Mouse (Mus musculus) heart, postnatal 14 days (tissue): ENCODE results near the gene Colgalt1. TPM values are rescaled to one million over a fixed set of nuclear protein-coding genes. Genes with fewer than 3 reads are reported as not detected.

Experiments
- DNase-seq, 2 experiments: peaks; one replicate each; pipeline ENCODE4 v3.0.0; 2021 to 2022
- intact Hi-C: fragments of 180-260 bp; cut with DNase I; formaldehyde crosslinking; loops from one replicate; pipeline ENCODE4 v1.15.1; 2025
- total RNA-seq, 2 experiments: library from RNA; stranded (reverse); gene quantifications; 2 replicates each; pipeline ENCODE4 v1.2.3; 2021

The Colgalt1 gene
- total RNA-seq, 2 experiments from 2014 or later = 44.1 TPM

GRCm38 (mm10) chr8:71625088-71625487 is 14.3 kb downstream of the Colgalt1 start:
- no peak for DNase-seq
- intact Hi-C loops = no loop called here

DNA sequence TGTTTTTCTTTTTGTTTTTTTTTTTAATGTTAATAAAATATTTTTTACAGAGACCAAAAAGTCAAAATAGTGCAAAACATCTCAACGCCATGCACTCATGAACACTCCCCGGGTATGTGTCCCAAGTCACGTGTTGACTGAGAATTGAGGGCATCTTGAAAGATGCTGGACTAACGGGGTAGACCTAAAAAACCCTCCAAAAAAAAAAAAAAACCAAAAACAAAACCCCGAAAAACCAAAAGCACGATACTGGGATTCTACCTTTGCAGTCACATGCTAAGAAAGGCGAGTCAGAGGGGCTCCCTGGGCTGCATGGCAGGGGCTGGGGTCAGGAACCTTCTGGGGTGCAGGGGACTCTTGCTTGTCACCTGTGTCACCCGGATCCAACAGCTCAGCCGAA is 16.0 kb downstream of the Colgalt1 start:
- intact Hi-C loops = loop anchor here (2.0 kb wide), 1 partner anchor 14 kb away; no protein-coding TSS in a partner anchor
- DNase-seq = no peak

DNA sequence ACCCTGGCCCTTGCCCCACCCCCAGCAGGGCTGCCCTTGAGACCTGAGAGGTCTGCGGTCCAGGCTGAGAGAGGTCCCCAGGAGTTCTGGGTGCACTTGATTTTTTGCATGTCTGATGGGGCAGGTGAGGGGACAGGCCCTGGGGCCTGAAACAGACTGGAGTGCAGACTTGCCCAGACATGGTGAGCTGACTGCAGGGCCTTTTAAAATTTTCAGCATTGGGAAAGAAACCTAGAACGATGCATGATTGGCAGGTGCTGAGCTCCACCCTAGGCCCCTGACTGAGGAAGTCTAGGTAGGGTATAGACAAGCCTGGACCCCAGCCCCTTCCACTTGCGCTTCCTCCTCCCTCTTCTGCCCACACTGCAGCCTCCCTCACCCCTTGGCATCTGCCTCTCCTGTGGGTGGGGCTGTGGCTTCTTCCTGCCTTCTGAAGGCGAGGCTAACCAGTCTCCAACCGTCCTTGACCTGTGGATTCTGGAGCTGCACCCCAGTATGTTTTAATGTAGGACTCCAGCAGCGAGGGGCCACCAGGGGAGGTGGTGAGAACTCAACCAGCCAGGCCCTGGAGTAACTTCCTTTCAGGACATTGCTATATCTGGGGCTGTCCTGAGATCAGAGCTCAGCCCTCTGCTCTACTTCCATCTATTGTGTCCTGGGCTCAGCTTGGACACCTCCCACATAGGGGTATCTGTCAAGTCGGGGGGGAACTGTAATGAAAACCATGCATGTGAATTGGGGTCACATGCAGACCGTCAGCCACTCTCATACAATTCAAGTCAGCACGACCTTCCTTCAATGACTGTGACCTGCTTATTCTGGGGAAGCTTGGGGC is 16.7 kb downstream of the Colgalt1 start:
- intact Hi-C loops = loop anchor here (2.0 kb wide), 1 partner anchor 15 kb away; no protein-coding TSS in a partner anchor
- peak; percentile 19 to 22 for DNase-seq

GRCm38 (mm10) chr8:71628396-71629095 is 17.7 kb downstream of the Colgalt1 start:
- intact Hi-C loops = no loop called here
- no peak for DNase-seq

DNA sequence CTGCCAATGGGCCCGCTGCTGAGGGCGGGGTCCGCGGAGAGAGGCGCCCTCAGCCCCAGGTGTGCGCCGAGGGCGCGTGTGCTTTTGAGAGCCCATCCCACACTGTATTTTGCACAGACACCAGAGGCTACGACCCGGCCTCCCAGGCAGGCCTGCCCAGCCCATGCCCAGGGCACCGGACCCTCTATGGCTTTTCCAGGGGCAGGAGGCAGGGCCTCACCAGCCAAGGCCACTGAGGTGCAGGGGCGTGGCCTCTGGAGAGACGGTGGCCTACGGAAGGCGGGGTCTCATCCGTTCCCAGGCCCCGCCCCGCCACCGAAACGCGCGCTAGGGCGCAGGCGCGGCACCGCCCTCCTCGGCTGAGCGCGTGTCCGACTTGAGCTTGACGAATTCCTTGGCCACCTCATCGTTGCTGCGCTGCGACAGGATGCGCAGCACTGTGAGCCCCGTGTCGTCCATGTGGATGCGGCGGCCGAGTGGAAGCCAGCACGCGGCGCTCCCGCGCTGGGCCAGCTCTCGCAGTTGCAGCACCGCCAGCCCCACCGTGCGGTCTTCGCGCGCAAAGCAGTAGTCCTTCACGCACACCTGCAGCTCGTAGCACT is 18.4 kb downstream of the Colgalt1 start:
- peak; percentile 95 to 96 for DNase-seq
- intact Hi-C loops = no loop called here

- DNase-seq = peak; percentile 43 to 49
- intact Hi-C loops = no loop called here
Measured at GRCm38 (mm10) chr8:71629781-71630212, 19.0 kb downstream of the Colgalt1 start.

DNA sequence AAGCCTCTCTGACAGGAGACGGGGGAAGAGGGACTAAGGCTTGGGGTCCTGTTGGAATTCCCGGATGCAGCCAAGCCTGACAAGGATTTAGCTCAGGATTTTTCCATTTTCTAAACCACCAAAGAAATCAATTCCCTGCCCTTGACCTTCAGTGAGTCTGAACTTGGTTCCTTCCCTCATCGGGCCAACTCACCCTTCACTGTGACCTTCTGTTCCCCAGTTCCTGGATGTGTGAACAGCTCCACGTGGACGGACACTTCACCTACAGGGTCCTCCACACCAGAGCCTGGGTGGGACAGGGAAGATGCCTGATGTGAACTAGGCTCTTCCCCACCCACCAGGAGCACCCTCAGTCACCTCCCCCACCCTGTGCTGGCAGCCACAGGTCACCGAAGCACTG is 20.0 kb downstream of the Colgalt1 start:
- intact Hi-C loops = no loop called here
- no peak for DNase-seq

GRCm38 (mm10) chr8:71631897-71632296 is 21.1 kb downstream of the Colgalt1 start:
- DNase-seq = no peak
- intact Hi-C loops = loop anchor here (2.0 kb wide), 1 partner anchor 71 kb away; no protein-coding TSS in a partner anchor

- intact Hi-C loops = loop anchor here (2.0 kb wide), 1 partner anchor 72 kb away; no protein-coding TSS in a partner anchor
- peak; percentile 69 to 73 for DNase-seq
Measured at GRCm38 (mm10) chr8:71633164-71633563, 22.4 kb downstream of the Colgalt1 start.

- DNase-seq = peak; percentile 37 to 47
Measured at GRCm38 (mm10) chr8:71633981-71634667, 23.3 kb downstream of the Colgalt1 start.

DNA sequence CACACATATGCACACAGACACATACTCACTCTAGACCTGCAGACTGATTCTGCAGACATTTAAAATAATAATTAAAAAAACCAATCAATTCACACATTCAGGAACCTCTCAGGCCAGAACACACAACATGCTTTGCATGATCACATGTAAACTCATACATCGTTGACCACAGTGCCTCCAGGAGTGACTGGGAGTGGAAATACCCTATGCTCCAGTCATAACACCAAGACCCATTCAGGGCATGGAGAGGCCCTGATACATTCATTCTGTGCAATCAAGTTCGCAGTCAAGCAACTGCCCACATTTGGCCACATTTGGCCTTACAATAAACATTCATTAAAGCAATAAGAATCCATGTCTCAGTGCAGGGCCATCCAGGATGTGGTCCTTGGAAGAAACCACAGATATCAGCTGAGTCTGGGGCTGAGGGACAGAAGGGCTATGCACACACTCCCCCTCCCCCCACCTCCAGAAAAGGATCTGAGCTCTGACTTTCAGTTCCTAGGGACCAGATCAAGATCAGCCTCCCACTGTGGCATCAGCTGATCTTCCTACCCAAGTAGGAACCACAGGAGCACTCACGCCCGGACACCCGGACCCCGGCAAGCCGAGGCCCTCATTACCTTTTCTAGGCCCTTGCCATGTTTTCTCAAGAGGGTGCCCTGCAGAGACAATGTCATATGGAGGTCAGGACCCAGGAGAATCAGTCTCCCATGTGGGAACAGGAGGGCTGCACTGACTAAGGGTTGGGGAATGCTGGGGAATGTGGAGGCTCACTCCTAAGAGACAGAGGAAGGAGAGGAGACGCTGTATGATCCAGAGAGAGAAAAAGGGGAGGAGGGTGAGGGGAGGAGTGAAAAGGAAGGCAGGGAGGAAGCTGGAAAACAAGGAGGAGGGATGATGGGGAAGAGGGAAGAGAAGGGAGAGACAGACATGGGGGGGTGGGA is 26.6 kb downstream of the Colgalt1 start:
- no peak for DNase-seq
- intact Hi-C loops = no loop called here

More at GRCm38 (mm10) chr8:71633981-71634667, 23.3 kb downstream of the Colgalt1 start:
- intact Hi-C loops = loop anchor here (2.0 kb wide), 1 partner anchor 73 kb away; no protein-coding TSS in a partner anchor

GRCm38 (mm10) chr8:71638321-71638720 is 27.5 kb downstream of the Colgalt1 start:
- intact Hi-C loops = no loop called here
- DNase-seq = no peak

- intact Hi-C loops = no loop called here
- no peak for DNase-seq
Measured at GRCm38 (mm10) chr8:71639318-71639717, 28.5 kb downstream of the Colgalt1 start.

DNA sequence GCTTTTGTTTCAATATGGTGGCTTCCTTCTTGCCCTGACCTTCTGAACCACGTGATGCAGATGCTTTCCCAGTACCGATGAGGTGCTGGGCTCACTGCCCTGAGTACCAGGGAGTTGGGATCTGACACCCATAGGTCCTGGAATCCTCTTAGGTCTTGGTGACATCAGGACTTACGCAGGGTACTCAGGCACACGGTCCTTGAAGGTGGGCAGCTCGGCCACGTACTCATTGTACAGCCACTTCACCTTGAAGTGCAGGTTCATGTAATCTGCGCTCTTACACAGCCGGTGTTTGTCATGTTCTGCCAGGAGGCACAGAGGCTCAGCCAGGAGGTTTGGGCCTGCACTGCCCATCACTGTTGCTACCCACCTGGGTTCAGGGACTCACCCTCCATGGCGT is 34.7 kb downstream of the Colgalt1 start:
- intact Hi-C loops = no loop called here
- no peak for DNase-seq

DNA sequence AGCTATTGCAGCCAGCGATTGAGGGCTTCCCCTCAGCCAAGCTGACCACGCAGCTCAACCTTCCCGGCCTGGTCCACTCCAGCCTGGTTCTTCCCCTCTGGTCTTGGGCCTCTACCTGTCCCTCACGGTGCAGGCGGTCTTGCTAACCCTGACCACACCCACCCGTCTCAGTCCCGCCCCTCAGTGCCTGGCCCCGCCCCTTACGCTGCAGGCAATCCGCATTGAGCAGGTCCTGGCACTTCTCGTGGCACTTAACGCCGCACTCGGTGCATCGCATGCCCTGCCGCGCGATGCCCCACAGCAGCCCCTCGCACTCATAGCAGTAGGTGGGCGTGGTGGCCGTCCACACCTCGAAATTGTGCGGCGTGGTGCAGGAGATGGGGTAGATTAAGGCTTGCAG is 43.8 kb downstream of the Colgalt1 start:
- intact Hi-C loops = no loop called here
- no peak for DNase-seq

GRCm38 (mm10) chr8:71657816-71658215 is 47.0 kb downstream of the Colgalt1 start:
- DNase-seq = no peak
- intact Hi-C loops = no loop called here

GRCm38 (mm10) chr8:71658515-71659049 is 47.8 kb downstream of the Colgalt1 start:
- no peak for DNase-seq
- intact Hi-C loops = no loop called here

GRCm38 (mm10) chr8:71659751-71660150 is 49.0 kb downstream of the Colgalt1 start:
- intact Hi-C loops = loop anchor here (1.0 to 5.0 kb wide), 4 partner anchors 47 to 217 kb away; partner anchors contain the start of genes Colgalt1 and Fam129c

More at GRCm38 (mm10) chr8:71659751-71660150, 49.0 kb downstream of the Colgalt1 start:
- DNase-seq = no peak
